Mouse (Mus musculus) MN1 (cell line): ENCODE measurements around the gene Qrfp.

ENCODE experiments used
- DNase-seq: peaks from one replicate; pipeline ENCODE4 v3.0.0-alpha.2; 2016; ENCODE audit warnings: low spot score

Qrfp gene

DNA sequence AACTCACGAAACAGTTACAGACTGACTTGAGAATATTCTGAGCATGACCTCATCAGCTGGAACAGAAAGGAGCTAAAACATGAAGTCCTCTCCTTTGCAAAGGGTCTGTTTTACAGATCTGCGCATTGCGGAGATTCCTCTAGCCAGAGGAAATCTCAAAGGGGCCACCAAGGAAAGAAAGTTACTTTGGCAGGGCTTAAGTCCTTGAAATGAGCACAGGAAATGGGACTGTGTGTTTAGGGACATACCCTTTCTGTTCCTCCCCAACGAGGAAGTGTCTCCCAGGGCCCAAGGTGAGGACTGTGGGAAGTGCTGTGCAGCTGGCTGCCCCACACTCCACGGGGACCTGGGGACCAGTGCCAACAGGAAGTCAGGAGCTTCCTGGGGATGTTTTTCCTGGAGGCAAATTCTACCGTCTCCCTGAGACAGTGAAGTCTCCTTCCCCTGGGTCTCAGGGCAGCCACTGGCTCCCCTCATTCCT, 40.7 kb downstream of the Qrfp start:
- DNase-seq: no peak

DNA sequence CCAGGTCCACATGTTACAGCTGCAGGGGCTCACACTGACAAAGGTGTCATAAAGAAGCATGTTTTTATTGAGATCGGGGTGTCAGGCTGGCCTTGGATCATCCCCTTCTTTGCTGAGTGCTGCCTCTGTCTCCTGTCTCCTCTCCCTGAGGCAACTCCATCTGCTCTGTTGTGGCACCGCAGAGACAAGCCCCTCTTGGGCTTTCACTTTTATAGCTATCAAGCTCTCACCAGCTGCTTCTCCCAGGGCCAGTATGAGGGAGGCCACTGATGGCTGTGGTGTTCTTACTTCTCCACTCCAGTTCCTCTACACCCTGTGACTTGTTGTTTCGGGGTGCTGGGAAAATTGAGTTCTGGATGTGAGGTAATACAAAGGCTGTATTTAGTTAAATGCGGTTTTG, 41.3 kb downstream of the Qrfp start:
- no peak for DNase-seq

DNA sequence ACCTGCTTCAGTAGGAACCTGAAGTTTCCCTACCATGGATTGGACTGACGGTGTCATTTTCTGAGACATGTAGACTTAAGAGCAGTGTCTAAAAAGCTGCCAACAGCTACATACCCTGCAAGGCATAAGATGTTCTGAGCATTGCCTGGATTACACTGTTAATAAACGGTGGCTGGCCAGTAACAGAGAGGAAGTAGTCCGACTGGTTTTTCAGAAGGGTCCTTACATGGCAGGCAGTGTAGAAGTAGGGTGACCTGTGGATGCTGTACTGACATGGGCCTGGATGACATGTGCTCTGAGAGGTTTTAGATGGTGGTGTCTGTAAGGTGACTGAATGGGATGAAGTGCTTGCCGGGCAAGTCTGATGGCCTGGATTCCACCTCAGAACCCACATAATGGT, 42.6 kb downstream of the Qrfp start:
- no peak for DNase-seq

DNA sequence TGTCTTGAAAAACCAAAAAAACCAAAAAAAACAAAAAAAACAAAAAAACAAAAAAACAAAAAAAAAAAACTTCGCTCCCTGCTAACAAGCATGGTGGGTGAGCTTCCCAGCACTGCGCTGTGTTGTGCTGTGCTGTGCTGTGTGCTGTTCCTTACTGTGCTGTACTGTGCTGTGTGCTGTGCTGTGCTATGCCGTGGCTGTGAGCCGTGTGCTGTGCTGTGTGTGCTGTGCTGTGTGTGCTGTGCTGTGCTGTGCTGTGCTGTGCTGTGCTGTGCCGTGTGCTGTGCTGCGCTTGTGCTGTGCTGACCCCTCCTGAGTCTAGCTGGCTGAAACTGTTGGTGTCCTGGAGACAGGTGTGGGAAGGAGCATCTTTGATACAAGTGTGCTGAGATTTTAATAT, 43.3 kb downstream of the Qrfp start:
- no peak for DNase-seq

DNA sequence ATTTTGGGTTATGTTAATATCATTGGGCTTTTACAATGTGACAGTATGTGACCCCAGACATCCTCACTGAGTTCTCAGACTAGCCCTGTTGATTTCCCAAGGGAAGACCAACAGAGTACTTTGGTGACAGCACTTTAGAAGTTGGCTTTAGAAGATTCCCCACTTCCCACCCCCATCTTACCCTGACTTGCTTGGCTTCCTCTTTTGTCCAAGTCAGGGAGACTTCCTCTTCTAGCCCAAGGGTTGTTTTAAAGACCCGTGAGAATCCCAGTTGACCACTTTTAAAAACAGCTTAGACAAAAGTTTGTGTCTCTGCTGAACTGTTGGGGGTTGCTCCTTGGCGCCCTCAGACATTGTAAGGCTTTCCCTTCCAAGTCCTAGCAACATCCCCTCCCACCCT, 47.1 kb downstream of the Qrfp start:
- no peak for DNase-seq

DNA sequence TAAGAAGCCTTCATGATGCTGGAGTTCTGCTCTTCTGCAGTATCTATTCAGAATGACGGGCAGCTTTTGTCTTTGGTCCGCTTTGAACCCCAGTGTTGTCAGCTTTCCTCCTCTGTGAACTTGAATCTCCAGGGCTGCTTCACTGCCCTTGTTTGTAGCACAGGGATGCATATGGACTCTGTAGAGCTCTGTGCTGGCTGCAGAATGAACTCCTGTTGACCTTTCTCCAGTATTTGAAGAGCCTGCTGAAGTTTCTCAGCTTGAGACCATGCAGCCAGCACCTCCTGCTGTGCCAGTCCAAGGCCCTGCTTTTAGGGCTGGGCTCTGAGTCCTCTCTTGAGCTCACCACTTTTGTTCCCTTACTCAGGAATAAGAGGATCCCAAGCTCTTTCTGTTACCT, 47.5 kb downstream of the Qrfp start:
- no peak for DNase-seq

DNA sequence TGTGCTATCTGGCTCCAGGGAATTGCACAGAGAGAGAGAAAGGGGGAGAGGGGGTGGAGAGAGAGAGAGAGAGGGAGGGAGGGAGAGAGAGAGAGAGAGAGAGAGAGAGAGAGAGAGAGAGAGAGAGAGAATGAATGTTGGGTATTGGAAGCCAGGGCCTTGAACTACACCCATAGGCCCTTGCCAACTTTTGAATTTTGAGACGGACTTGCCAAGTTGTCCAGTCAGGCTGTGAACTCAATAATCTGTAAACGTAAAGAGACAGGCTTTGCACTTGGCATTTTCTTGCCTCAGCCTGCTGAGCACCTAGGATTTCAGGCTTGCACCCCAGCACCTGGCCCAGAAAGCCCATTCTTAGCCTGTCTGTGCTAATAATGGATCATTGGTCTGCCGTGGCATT, 48.2 kb downstream of the Qrfp start:
- no peak for DNase-seq

DNA sequence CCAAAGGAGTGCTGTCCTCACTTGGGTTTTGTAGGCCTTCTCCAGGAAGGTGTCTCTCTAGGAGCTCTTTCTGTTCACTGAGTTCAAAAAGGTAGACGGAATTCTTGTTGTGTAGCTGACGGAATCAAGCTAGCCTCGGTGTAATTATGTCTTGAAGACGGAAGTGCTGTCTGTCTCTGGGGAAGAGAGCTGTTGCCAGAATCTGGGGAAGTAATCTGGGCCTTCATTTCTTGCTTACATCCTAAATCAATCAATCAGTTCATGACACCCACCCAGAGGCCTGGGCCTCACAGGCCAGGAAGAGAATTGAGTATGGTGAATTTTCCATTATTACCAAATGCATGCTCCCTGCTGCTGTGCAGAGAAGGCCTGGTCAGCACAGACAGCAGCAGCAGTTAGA, 48.8 kb downstream of the Qrfp start:
- DNase-seq: peak; percentile 38

DNA sequence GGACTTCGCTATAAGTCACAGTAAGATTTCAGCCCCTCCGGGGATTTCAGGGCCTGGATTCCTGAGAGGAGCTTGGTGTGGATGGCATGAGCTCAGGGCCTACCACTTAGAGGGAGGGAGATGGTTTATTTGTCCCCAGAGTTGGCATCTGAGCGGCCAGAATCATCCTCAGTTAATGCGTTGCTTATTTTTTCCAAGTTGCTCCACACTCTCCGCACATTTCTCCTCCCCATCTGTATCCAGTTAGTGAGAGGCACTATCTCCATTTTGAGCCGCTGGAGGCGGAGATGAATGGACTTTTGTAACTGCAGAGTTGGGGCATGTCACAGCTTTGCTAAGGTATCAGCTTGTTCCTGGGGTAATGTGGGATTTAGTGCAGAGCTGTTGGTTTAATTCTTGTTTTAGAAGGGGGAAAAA, 49.3 kb downstream of the Qrfp start:
- DNase-seq: no peak

DNA sequence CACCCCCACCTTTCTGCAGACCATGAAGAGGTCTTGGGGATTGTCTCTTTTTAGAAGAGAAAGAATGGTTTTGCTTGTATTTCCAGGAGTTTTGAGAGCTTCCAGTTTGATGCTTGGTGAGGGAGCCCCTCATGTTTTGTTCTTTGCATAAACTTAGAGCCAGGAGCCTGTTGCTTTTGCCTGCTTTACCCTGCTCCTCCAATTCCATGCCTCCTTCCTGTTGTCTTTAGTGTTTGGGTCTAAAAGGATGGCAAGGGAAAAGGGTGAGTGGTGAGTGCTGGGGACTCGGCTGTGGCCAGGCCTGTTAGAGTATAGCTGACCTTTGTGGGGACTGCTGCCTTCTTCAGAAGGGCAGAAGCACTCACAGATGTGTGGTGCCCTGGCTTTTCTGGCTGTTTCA, 49.9 kb downstream of the Qrfp start:
- no peak for DNase-seq

DNA sequence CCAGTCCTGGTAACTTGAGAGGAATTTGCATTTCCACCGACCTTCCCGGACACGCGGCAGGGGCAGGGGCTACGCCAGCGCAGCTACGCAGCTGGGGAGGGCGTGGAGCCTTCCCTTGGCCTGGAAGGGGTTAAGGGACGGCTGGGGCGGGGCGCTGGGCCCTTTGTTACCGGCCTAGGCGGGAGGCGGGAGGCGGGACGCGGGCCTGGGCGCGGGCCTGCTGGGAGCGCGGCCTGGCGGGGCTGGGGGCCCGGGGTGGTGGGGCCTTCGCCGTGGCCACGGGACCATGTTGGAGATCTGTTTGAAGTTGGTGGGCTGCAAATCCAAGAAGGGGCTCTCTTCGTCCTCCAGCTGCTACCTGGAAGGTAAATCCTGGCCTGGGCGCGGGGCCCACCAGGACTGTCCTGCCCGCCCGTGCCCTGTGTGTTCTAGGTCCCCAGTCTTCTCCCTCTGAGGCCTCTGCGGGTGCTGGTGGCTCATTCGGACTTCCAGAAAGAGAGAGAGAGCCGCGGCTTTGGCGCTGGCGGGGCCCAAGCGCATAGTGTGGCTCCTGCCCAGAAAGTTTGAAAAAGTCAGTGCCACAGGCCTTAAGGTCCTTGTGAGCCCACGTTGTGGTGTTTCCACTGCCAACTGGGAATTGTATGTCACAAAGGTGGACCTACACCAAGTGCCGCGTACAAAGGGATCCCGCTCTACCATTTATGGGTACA, 50.5 kb downstream of the Qrfp start:
- DNase-seq: peak; percentile 82

DNA sequence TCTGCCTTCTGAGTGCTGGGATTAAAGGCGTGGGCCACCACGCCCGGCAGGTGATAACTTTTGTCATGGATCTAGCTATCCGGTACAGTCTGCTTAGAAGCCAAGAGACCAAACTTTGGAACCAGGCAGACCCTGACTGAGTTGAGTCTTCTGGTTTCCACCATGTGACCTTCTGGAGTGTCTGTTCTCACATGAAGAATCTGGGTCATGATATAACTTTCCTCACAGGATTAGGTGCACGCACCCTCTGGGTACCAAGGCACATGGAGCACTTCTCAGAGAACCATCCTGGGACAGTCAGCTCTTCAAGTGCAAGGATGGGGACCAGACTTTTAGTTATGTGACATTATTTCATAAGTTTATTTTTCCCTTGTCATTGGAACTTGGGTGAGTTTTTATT, 51.4 kb downstream of the Qrfp start:
- no peak for DNase-seq

DNA sequence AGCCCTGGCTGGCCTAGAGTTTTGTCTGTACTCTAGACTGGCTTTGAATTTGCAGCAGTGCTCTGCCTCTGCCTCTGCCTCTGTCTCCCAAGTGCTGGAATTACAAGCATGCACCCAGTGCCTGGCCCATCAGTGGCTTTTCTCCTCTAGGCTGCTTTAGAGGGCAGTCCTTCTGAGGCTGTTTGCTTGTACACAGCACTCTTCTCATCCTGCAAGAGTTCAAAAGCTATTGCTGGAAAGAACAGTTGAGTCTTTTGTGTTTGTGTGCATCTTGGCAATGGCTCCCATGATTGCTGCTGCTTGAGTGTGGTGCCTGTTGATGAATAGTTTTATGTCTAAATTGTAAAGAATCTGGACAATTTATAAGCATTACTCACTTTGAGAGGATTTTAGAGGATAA, 52.9 kb downstream of the Qrfp start:
- DNase-seq: no peak
